Mouse (Mus musculus) retina, adult 2 months (tissue): ENCODE data around the gene Cpne4.

Experiments used
- DNase-seq: peaks from one replicate; pipeline ENCODE4 v3.0.0-alpha.2; 2012; ENCODE audit warnings: low read depth, low spot score

Gene Cpne4

GRCm38 (mm10) chr9:104874157-104874556 lies 327.1 kb downstream of the Cpne4 start:
- DNase-seq, result no peak

- no peak for DNase-seq
Observed at GRCm38 (mm10) chr9:104877014-104877413, 329.9 kb downstream of the Cpne4 start.

DNA sequence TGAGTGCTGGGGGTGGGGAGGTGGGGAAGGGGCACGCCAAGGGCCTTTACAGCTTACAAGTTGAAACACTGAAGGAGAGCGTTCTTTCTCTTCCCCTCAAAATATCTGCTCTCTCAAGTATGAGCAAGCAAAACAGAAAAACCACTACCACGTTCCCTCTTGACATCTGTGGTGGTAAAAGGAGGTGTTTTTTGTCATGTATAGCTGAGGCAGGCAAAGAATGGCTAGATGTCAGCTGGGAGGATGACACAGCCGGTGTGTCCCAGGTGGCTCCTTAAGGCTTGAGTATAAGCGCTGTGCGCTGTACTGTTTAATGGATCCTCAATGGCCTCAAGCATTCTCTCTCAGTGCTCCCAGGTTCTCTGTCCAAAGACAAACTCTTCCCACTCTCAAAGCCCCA lies 331.5 kb downstream of the Cpne4 start:
- no peak for DNase-seq

DNA sequence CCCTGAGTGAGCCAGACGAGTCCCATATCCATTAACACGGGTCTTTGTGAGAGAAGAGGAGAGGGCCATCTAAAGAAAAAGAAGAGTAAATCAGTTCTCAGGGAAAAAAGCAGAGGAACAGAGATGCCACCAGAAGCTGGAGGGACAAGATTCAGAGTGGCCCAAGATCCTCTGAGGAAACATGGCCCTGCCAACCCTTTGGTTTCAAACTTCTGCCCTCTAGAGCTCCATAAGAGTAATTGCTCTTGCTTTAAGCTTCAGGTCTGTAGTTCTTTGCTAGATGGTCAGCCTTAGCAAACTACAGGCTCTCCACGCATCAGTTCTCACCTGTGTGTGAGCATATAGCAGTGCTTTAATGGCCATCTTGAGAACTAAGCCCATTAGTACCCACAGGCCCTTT lies 343.4 kb downstream of the Cpne4 start:
- DNase-seq, result no peak

- DNase-seq, result no peak
Observed at GRCm38 (mm10) chr9:104895360-104895759, 348.3 kb downstream of the Cpne4 start.

- no peak for DNase-seq
Observed at GRCm38 (mm10) chr9:104901118-104901517, 354.0 kb downstream of the Cpne4 start.

- no peak for DNase-seq
Observed at GRCm38 (mm10) chr9:104901827-104902226, 354.7 kb downstream of the Cpne4 start.

DNA sequence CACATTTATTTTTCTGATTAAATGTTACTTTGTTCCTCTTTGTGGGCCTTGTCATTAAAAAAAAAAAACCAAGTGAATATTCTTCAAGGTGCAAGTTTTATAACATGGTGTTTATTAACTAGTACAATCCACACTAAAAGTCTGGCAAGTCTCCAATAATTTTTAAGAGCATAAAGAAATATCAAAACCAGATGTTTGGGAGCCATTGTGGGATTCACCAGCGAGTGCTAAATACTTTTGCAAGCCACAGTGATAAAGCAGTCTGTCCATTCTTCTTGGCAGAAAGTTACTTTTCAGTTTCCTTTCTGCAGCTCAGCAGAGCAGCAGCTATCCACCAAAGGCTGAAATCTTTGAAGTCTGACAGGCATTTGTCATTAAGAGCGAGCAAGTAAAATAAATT lies 365.6 kb downstream of the Cpne4 start:
- no peak for DNase-seq

GRCm38 (mm10) chr9:104913327-104913726 lies 366.2 kb downstream of the Cpne4 start:
- no peak for DNase-seq

DNA sequence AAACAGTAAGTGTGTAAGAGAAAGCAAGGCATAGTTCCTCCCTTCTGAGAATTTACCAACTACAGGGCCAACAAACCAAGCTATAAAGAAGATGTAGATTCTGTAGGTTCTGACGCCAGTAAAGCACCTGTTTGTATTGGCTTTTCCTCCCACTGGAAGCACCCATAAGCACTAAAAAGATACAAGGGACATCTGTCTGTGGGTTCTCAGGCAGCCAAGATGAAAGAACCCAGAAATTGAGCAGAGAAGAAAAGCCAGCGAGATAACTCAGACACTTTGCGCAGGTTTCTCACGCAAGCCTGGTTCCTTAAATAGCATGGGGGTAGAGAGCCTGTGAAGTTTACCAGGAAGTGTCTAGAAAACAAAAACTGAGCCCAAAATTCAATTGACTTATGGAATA lies 374.1 kb downstream of the Cpne4 start:
- DNase-seq, result no peak

DNA sequence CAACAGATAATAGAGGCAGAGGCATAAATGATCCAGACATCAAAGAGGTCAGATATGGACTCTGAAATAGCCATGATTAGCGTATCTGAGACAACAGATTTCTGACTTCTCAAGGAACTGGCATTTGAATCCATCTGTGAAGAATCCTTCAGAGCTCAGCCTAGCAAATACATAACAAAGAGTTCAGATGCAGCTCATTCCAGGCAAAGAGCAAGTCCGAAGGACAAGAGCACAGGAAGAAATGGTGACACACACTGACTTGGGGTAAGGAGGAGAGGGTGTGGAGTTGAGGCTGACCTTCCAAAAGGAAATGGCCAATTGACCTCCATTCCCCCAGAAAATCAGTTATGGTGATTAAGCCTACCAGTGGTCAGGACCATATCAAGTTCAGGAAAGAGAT lies 375.0 kb downstream of the Cpne4 start:
- no peak for DNase-seq

GRCm38 (mm10) chr9:104928806-104929205 lies 381.7 kb downstream of the Cpne4 start:
- no peak for DNase-seq

- DNase-seq, result no peak
Observed at GRCm38 (mm10) chr9:104940389-104940788, 393.3 kb downstream of the Cpne4 start.

DNA sequence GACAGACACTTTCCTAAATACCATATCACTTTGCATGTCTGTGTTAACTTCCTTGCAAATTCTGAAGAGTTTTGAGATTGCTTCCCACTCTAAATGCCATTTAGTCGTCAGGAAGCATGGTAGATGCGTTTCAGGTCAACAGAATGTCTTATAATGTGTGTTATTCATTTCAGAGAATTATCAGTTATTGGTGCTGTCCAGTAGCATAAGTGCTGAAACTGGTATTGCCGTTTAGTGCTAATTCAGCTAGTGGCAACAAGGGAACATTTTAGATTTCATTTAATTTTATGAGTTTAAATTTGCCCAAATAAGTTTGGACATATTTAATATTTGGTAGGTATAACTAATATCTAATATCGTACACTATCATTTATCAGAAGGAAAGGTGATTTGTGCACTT lies 403.5 kb downstream of the Cpne4 start:
- no peak for DNase-seq

- DNase-seq, result no peak
Observed at GRCm38 (mm10) chr9:104952176-104952575, 405.1 kb downstream of the Cpne4 start.

DNA sequence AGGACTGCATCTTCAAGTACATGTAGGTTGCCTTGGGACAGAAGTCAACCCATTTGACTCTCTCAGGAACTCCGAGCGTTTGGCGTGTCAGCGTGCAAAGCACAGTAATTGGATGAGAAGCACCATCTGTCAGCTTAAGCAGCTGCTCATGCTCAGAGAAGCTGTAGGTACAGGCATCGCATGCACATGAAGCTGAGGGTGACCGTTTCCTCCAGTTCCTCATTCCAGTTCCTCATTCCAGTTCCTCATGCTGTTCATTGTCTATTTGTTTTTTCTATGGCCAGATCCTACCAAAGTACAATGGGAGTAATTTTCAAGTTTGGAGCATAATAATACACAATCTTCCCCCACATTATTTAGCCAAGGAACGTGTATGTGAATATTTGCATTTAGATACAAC lies 425.7 kb downstream of the Cpne4 start:
- no peak for DNase-seq

- no peak for DNase-seq
Observed at GRCm38 (mm10) chr9:104981934-104982548, 435.0 kb downstream of the Cpne4 start.

DNA sequence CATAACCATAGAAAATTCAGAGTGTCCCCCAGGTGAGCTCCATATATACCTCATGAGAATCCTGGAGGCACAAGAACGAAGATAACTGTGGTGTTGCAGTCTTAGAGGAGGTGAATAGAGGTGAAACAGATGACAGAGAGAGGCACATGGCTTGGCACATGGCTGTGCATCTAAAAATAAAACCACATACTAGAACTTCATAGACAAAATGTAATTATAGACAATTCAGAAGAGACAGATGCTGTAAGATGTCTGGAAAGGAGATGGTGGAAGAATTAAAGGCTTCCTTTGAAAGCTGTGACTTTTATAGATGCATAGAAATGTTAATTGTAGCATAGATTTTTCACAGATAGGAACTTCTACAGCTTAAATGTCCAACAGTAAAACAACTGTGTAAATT lies 451.1 kb downstream of the Cpne4 start:
- no peak for DNase-seq

- no peak for DNase-seq
Observed at GRCm38 (mm10) chr9:105010721-105011120, 463.6 kb downstream of the Cpne4 start.

DNA sequence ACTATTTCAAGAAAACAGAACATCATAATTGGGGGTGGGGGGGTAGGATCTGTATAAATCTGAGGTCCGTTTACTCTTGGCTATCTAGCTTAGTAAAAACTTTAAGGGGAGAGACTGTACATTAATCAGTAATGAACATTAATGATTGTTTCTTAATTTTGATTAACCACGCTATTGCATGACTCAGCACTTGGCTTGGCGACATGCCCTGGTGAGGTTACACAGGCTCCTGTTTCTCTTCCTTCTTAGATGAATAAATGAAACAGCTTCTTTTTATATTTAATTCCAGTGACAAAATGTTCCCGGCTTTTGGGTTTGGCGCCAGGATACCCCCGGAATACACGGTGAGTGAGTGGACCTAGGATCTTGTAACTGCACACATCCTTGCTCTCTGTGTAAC lies 471.1 kb downstream of the Cpne4 start:
- no peak for DNase-seq

DNA sequence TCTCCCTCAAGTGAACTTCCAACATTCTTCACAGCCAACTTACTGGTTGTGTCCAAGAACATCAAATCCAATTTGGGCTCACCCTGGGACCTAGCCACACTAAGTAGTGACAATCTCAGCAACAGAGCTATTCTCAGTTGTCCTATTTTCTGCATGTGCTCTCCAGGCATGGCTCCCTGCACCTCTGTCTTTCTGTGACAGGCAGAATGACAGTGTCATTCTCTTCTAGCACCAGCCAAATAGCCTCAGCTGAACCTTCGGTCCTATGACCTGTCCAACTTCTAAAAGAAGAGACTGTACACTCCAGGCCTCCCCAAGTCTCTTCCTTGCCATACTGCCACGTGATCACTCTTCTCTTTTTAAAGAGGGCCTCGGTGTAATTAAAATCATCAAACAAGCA lies 481.2 kb downstream of the Cpne4 start:
- DNase-seq, result no peak

- no peak for DNase-seq
Observed at GRCm38 (mm10) chr9:105032572-105032971, 485.5 kb downstream of the Cpne4 start.

- DNase-seq, result no peak
Observed at GRCm38 (mm10) chr9:105033641-105034040, 486.6 kb downstream of the Cpne4 start.

DNA sequence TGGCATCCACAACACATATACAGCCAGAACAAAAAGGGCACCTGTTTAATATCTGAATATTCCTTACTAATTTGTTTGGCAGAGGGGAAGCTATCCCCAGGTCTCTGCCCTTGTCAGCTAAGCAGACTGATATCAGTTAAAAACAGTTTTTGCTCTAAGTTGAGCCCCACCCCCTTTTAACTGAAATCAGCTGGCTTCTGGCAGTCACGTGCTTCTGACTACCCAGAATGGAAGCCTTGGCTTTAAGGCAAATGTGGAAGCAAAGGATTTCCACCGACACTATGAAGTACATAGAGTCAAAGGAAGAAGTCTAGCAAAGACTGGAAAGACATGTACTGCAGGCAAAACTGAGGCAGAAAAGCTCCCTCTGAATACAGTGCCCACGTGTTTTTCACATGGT lies 490.8 kb downstream of the Cpne4 start:
- DNase-seq, result no peak
